Mouse (Mus musculus) G1E (cell line): ENCODE measurements around the gene Gm21987.

Source experiments
- CTCF ChIP-seq: IDR thresholded peaks from 2 replicates; pipeline ENCODE4 v1.5.1; 2012; ENCODE audit warnings: low read depth, low read length, inconsistent platforms, mixed read lengths
- GATA1 ChIP-seq: IDR thresholded peaks from 2 replicates; pipeline ENCODE4 v1.6.1; 2012; ENCODE audit warnings: borderline replicate concordance, low read length, inconsistent platforms, mixed read lengths
- GATA2 ChIP-seq: IDR thresholded peaks from 2 replicates; pipeline ENCODE4 v1.6.1; 2012; ENCODE audit warnings: low read depth, low read length, inconsistent platforms, borderline replicate concordance
- POLR2AphosphoS5 ChIP-seq: IDR thresholded peaks from 2 replicates; pipeline ENCODE4 v1.6.1; 2012; ENCODE audit warnings: low read depth, low read length, inconsistent platforms; ENCODE audit not compliant: insufficient replicate concordance
- TAL1 ChIP-seq: conservative IDR thresholded peaks from 2 replicates; pipeline ENCODE4 v1.6.1; 2012; ENCODE audit warnings: low read depth, low read length, inconsistent platforms, mixed read lengths

GRCm38 (mm10) chr16:38348217-38348761 is 1.4 kb downstream of the Gm21987 start:
- TF ChIP-seq CTCF (no peak), TAL1 (no peak), GATA1 (no peak), POLR2AphosphoS5 (no peak), GATA2 (no peak)
